7 mouse cellular contexts compared by ENCODE assay signal in genomic region chr17:14204061-14204460, GRCm38 (mm10). TPM values are rescaled to one million over a fixed set of nuclear protein-coding genes. Genes with fewer than 3 reads are reported as not detected.
DNase-seq lines count a peak whose midpoint lies in the region; ATAC-seq and TF ChIP-seq lines count a peak whose summit lies in the region.

Gene Dact2 (minus strand): TSS chr17:14204304.

- ATAC-seq in heart, embryonic 13.5 days (ENCODE audit: extremely low read depth, insufficient number of reproducible peaks, low FRiP score, low TSS enrichment) = no peak
- ATAC-seq in stomach, postnatal 0 days (ENCODE audit: low FRiP score, low TSS enrichment) = peak; percentile 55; the same call in 1 of the 2 replicates
- no peak for ATAC-seq in granulocyte monocyte progenitor cell, adult 5-6 weeks (replicated peaks; ENCODE audit: poor library complexity, severe bottlenecking)

- H3K9me3 ChIP-seq in heart, embryonic 13.5 days = no peaks in the 10 kb centered on the region
- H3K9me3 ChIP-seq in stomach, postnatal 0 days (ENCODE audit: control insufficient read depth, low read length) = no peaks in the 10 kb centered on the region

- peak within 1 kb of the TSS; percentile 92 for H3K4me2 ChIP-seq in heart, embryonic 13.5 days
- peak within 1 kb of the TSS; percentile 92 for H3K4me2 ChIP-seq in stomach, postnatal 0 days (replicated peaks; ENCODE audit: low read depth)

- peaks cover 87% of the 10 kb centered on the region for H3K27me3 ChIP-seq in heart, embryonic 13.5 days (replicated peaks)
- H3K27me3 ChIP-seq in stomach, postnatal 0 days (ENCODE audit: control insufficient read depth, insufficient read depth, low read length) = peaks cover 3% of the 10 kb centered on the region; the same call in 1 of the 2 replicates

- no peak for TF ChIP-seq POLR2A in brain, embryonic 14.5 days (IDR thresholded peaks at IDR 0.05; ENCODE audit: borderline replicate concordance, extremely low read depth, insufficient read depth, insufficient read length, poor library complexity, severe bottlenecking)

- peak; percentile 40; the same call in 1 of the 2 replicates for TF ChIP-seq CTCF in brain, embryonic 14.5 days (IDR thresholded peaks at IDR 0.05; ENCODE audit: borderline replicate concordance, extremely low read depth, insufficient read depth, insufficient read length)
- TF ChIP-seq CTCF in stomach, postnatal 0 days (IDR thresholded peaks at IDR 0.05; ENCODE audit: low read depth) = peak; percentile 60

- peak within 1 kb of the TSS; percentile 76 for H3K4me3 ChIP-seq in heart, embryonic 13.5 days
- peak within 1 kb of the TSS; percentile 61 for H3K4me3 ChIP-seq in stomach, postnatal 0 days (ENCODE audit: low read depth, low read length)

- H3K27ac ChIP-seq in heart, embryonic 13.5 days (replicated peaks) = peak within 1 kb of the TSS; percentile 66
- H3K27ac ChIP-seq in stomach, postnatal 0 days (replicated peaks) = peak within 1 kb of the TSS; percentile 61

- peak within 1 kb of the TSS; percentile 85 for H3K9ac ChIP-seq in heart, embryonic 13.5 days
- H3K9ac ChIP-seq in stomach, postnatal 0 days (ENCODE audit: low read length) = peak within 1 kb of the TSS; percentile 66

- peak; percentile 86 for DNase-seq in ES-CJ7 (ENCODE audit: low read depth, low spot score)
- peak; percentile 55 for DNase-seq in brain, embryonic 14.5 days (ENCODE audit: low read depth)
- peak in 1 of 2 experiments; percentile 48 for DNase-seq in layer of hippocampus, postnatal 25 days (ENCODE audit: extremely low spot score in 1 of 2, low spot score in 1 of 2)
- DNase-seq in lung, postnatal 4 days = peak; percentile 42 to 53
- DNase-seq in stomach, postnatal 0 days (ENCODE audit: low spot score) = peak; percentile 63

- H3K36me3 ChIP-seq in heart, embryonic 13.5 days = no peaks in the 10 kb centered on the region
- H3K36me3 ChIP-seq in stomach, postnatal 0 days (ENCODE audit: control insufficient read depth, insufficient read depth, low read length) = no peaks in the 10 kb centered on the region

- H3K4me1 ChIP-seq in heart, embryonic 13.5 days = peaks cover 44% of the 10 kb centered on the region
- no peaks in the 10 kb centered on the region for H3K4me1 ChIP-seq in stomach, postnatal 0 days (replicated peaks; ENCODE audit: control insufficient read depth, insufficient read depth)

- no peak for TF ChIP-seq EP300 in stomach, postnatal 0 days (optimal IDR thresholded peaks at IDR 0.05)

- 23% methylated on average over 13 of the region's 13 CpGs for WGBS in heart, embryonic 13.5 days
- WGBS in stomach, postnatal 0 days = 35% methylated on average over 13 of the region's 13 CpGs

RNA-seq across cellular contexts. Expression of gene Dact2, which starts in this region (rescaled TPM):
- 2.1 and 2.5 TPM in 2 replicates for polyA plus RNA-seq in brain, embryonic 14.5 days (2012; rRNA removed)
- polyA plus RNA-seq in heart, embryonic 13.5 days (2015; fragmentation: Nextera tagmentation; extraction: Ambion mirVana) = 1.5 and 2.6 TPM in 2 replicates
- 10 to 100 TPM; 25.2 to 26.1 TPM for total RNA-seq in layer of hippocampus, postnatal 25 days (2021)
- polyA plus RNA-seq in stomach, postnatal 0 days (2015; fragmentation: Nextera tagmentation; extraction: Ambion mirVana) = 1.6 and 1.8 TPM in 2 replicates
- not detected in 2 replicates for total RNA-seq in granulocyte monocyte progenitor cell, adult 5-6 weeks (2014; fragmentation: Nextera tagmentation)
- not detected in 2 replicates for total RNA-seq in granulocyte monocyte progenitor cell, adult 5-6 weeks (2017)

Comparison
In these comparisons a context has a peak if more than half of its experiments do, and no peak if none do; other contexts are left out.
1. RNA of gene Dact2 (total RNA-seq): 25.2 to 26.1 TPM in layer of hippocampus, postnatal 25 days; not detected in granulocyte monocyte progenitor cell, adult 5-6 weeks; every median in the first group is over 10 times any median in the second.